Mouse (Mus musculus) small intestine, adult 2 months (tissue): ENCODE results near the gene Zfp36l1.

Source experiments
- CTCF ChIP-seq: fragments of 200-500 bp; IDR thresholded peaks from 2 replicates; pipeline ENCODE4 v1.5.1; 2012; ENCODE audit warnings: low read depth, mild to moderate bottlenecking, control low read depth, inconsistent platforms, low read length, moderate library complexity, mixed read lengths; ENCODE audit not compliant: insufficient replicate concordance, insufficient read length; ENCODE audit errors: extremely low read depth
- POLR2A ChIP-seq: fragments of 200-500 bp; IDR thresholded peaks from 2 replicates; pipeline ENCODE4 v1.6.1; 2012; ENCODE audit warnings: low read depth, mild to moderate bottlenecking, control low read depth, inconsistent platforms, low read length, moderate library complexity

- TF ChIP-seq CTCF (no peak), POLR2A (no peak)
Measured at GRCm38 (mm10) chr12:80124756-80125155, 11.9 kb upstream of the Zfp36l1 start.
